Mouse (Mus musculus) layer of hippocampus, adult 9-11 months (tissue): Measurements from ENCODE around the gene Phlda1.

Experiments used
- DNase-seq: peaks from one replicate; pipeline ENCODE4 v3.0.0; 2022

Phlda1 gene

GRCm38 (mm10) chr10:111506926-111507459, 907 bp downstream of the Phlda1 start:
- DNase-seq, result no peak

- peak; percentile 34 for DNase-seq
Measured at GRCm38 (mm10) chr10:111507460-111508211, 1.6 kb downstream of the Phlda1 start.

GRCm38 (mm10) chr10:111508324-111509080, 2.4 kb downstream of the Phlda1 start:
- no peak for DNase-seq

- DNase-seq, result no peak
Measured at GRCm38 (mm10) chr10:111509103-111509784, 3.2 kb downstream of the Phlda1 start.

- DNase-seq, result no peak
Measured at GRCm38 (mm10) chr10:111509981-111510380, 3.9 kb downstream of the Phlda1 start.

GRCm38 (mm10) chr10:111510798-111511197, 4.7 kb downstream of the Phlda1 start:
- DNase-seq, result no peak

- DNase-seq, result no peak
Measured at GRCm38 (mm10) chr10:111512036-111512568, 6.0 kb downstream of the Phlda1 start.

- no peak for DNase-seq
Measured at GRCm38 (mm10) chr10:111514282-111514885, 8.3 kb downstream of the Phlda1 start.

- DNase-seq, result no peak
Measured at GRCm38 (mm10) chr10:111515071-111516010, 9.3 kb downstream of the Phlda1 start.

GRCm38 (mm10) chr10:111516172-111516588, 10.1 kb downstream of the Phlda1 start:
- DNase-seq, result peak; percentile 59

- no peak for DNase-seq
Measured at GRCm38 (mm10) chr10:111516804-111517436, 10.8 kb downstream of the Phlda1 start.

GRCm38 (mm10) chr10:111518350-111518749, 12.3 kb downstream of the Phlda1 start:
- DNase-seq, result no peak

- DNase-seq, result no peak
Measured at GRCm38 (mm10) chr10:111519620-111520370, 13.7 kb downstream of the Phlda1 start.

- no peak for DNase-seq
Measured at GRCm38 (mm10) chr10:111520621-111521020, 14.5 kb downstream of the Phlda1 start.

GRCm38 (mm10) chr10:111521636-111522035, 15.6 kb downstream of the Phlda1 start:
- no peak for DNase-seq

- DNase-seq, result no peak
Measured at GRCm38 (mm10) chr10:111522230-111522629, 16.1 kb downstream of the Phlda1 start.

GRCm38 (mm10) chr10:111523894-111524293, 17.8 kb downstream of the Phlda1 start:
- no peak for DNase-seq

GRCm38 (mm10) chr10:111527057-111527456, 21.0 kb downstream of the Phlda1 start:
- DNase-seq, result peak; percentile 44

GRCm38 (mm10) chr10:111527613-111528012, 21.5 kb downstream of the Phlda1 start:
- DNase-seq, result no peak

- no peak for DNase-seq
Measured at GRCm38 (mm10) chr10:111528283-111528682, 22.2 kb downstream of the Phlda1 start.
